Mouse (Mus musculus) midbrain, embryonic 14.5 days (tissue): Measurements from ENCODE around the gene Insc. TPM values are rescaled to one million over a fixed set of nuclear protein-coding genes. Genes with fewer than 3 reads are reported as not detected.

Experiments used
- ATAC-seq: fragments of 200-750 bp; cut with Nextera tagmentation; 2 replicates; pipeline ENCODE4 v1.8.0; 2017; ENCODE audit warnings: moderate number of reproducible peaks, moderate library complexity; ENCODE audit not compliant: low FRiP score, low TSS enrichment
- DNase-seq: peaks from one replicate; pipeline ENCODE4 v3.0.0-alpha.2; 2015
- H3K27ac ChIP-seq: fragments of 300-500 bp; sonication (generic); replicated peaks from 2 replicates; pipeline ENCODE4 v1.5.1; 2014; ENCODE audit warnings: mild to moderate bottlenecking, low read depth, low read length, moderate library complexity
- H3K27me3 ChIP-seq: fragments of 300-500 bp; sonication (generic); 2 replicates; pipeline ENCODE4 v1.6.1; 2014; ENCODE audit warnings: low read length, control low read depth, mixed read lengths; ENCODE audit not compliant: control insufficient read depth, insufficient read depth
- H3K36me3 ChIP-seq: fragments of 300-500 bp; sonication (generic); 2 replicates; pipeline ENCODE4 v1.6.1; 2014; ENCODE audit warnings: low read length, control low read depth; ENCODE audit not compliant: control insufficient read depth, insufficient read depth
- H3K4me1 ChIP-seq: fragments of 300-500 bp; sonication (generic); 2 replicates; pipeline ENCODE4 v1.6.1; 2014; ENCODE audit warnings: mild to moderate bottlenecking, antibody characterized with exemption, low read length, control low read depth; ENCODE audit not compliant: control insufficient read depth, insufficient read depth
- H3K4me2 ChIP-seq: fragments of 300-500 bp; sonication (generic); 2 replicates; pipeline ENCODE4 v1.6.1; 2014; ENCODE audit warnings: mild to moderate bottlenecking, low read length, moderate library complexity
- H3K4me3 ChIP-seq: fragments of 300-500 bp; sonication (generic); replicated peaks from 2 replicates; pipeline ENCODE4 v1.5.1; 2014; ENCODE audit warnings: low read depth, low read length
- H3K9ac ChIP-seq: fragments of 300-500 bp; sonication (generic); replicated peaks from 2 replicates; pipeline ENCODE4 v1.6.1; 2014; ENCODE audit warnings: mild to moderate bottlenecking, low read length, moderate library complexity
- H3K9me3 ChIP-seq: fragments of 300-500 bp; sonication (generic); 2 replicates; pipeline ENCODE4 v1.6.1; 2016; ENCODE audit warnings: low read length, control low read depth, mixed read lengths; ENCODE audit not compliant: control insufficient read depth
- WGBS: fragments of 180-500 bp; shearing (Covaris S2); extraction: QIAGEN DNeasy Blood & Tissue Kit; methylation state at CpG from one replicate; pipeline ENCODE4 v1.1.7; 2014; 5-methylcytosine and 5-hydroxymethylcytosine counted together
- polyA plus RNA-seq: library from polyadenylated mRNA; unstranded; fragments of >200 nt; fragmentation: Nextera tagmentation; extraction: Ambion mirVana; gene quantifications from 2 replicates; pipeline ENCODE4 v1.2.1, GENCODE M21; 2014

Insc gene
- polyA plus RNA-seq, 1 experiment from 2014 or later = 1.3 TPM

DNA sequence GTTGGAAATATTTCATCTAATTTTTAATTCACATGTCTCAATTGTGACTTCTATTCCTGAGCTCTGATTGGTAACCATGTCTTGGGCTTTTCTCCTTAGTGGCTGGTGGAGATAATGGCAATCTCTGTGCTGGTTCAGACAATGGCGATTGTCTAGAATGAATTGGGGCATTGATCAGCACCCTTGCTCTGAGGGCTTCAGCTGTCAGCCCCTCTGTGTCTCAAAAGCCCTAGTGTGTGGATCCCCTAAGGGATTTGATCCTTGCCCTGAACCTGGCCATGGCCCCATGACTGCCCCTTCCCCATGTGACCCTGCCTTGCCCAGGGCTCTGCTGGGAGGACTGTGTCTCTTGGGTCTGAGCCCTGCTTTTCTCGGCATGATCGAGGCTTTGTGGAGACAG is 4.1 kb downstream of the Insc start:
- H3K36me3 ChIP-seq = no peaks in the 10 kb centered on the region
- no peak overlapping the region for H3K4me3 ChIP-seq
- no peaks in the 10 kb centered on the region for H3K9me3 ChIP-seq
- 55% methylated on average over 3 of the region's 3 CpGs for WGBS
- no peak overlapping the region for H3K27ac ChIP-seq
- no peak overlapping the region for H3K9ac ChIP-seq
- DNase-seq (no peak), ATAC-seq (no peak)
- no peaks in the 10 kb centered on the region; the same call in 1 of the 2 replicates for H3K27me3 ChIP-seq
- H3K4me1 ChIP-seq = no peaks in the 10 kb centered on the region
- no peak overlapping the region for H3K4me2 ChIP-seq

DNA sequence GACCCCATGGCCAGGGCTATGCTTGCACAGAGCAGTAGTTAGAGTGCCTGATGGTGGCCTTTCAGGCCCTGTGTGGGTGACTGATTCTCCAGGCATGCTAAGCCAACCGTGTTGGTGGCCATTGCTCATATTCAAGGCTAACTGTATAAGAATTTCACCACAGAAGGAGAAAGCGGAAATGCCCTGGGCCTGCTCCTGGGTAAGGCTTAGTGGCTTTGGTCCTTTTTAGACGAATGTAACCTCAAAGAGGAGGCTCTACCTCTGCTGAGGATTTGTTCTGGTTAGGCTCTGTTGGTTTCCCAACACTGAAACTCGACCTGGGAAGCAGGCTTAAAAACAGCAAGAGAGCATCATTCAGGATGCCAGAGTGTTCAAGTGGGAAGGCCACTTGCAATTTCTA is 4.7 kb downstream of the Insc start:
- Histone ChIP-seq H3K4me3 (no peak overlapping the region), H3K9ac (no peak overlapping the region), H3K4me1 (no peaks in the 10 kb centered on the region), H3K9me3 (no peaks in the 10 kb centered on the region), H3K27ac (no peak overlapping the region), H3K4me2 (no peak overlapping the region), H3K27me3 (no peaks in the 10 kb centered on the region; the same call in 1 of the 2 replicates), H3K36me3 (no peaks in the 10 kb centered on the region)
- DNase-seq = no peak
- 51% methylated on average over 4 of the region's 4 CpGs for WGBS
- ATAC-seq = no peak

DNA sequence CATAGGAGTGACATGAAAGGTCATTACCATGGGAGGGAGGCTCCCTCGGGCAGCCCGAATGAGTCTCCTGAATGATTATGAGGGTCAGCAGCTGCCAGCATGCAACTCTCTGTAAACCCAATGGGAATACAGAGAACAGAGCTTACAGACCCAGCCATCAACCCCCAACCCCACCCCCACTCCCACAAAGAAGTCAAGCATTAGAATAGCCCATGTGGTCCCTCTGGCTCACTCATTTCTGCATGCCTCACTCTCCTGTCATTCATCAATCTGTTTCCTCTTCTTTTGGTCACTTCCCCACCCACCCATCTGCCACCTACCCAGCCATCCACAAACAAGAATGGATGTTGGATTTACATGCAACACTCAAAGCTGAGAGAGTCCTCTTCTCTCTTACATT is 10.0 kb downstream of the Insc start:
- H3K9me3 ChIP-seq = no peaks in the 10 kb centered on the region
- no peak overlapping the region for H3K9ac ChIP-seq
- no peaks in the 10 kb centered on the region for H3K27me3 ChIP-seq
- no peak overlapping the region for H3K4me3 ChIP-seq
- no peaks in the 10 kb centered on the region for H3K4me1 ChIP-seq
- DNase-seq (no peak), ATAC-seq (no peak)
- 61% methylated on average over 2 of the region's 2 CpGs for WGBS
- no peaks in the 10 kb centered on the region for H3K36me3 ChIP-seq
- H3K4me2 ChIP-seq = no peak overlapping the region
- no peak overlapping the region for H3K27ac ChIP-seq

DNA sequence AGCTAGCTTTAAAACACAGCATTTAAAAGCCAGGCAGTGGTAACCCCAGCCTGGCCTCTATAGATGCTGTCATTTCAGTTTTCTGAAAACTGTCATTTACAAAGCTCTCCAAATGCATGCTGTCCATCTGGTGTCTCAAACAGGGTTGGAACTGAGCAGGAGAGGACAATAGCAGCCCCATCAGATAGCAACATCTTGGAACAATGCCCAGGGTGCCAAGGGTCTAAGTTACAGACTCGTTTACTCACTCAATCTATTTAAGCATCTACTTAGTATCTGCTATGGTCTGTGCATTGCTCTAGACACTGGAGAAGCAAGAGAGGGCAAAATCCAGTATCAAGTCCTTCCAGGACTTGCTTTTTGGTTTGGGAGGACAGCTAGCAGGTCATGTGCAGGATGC is 10.7 kb downstream of the Insc start:
- Histone ChIP-seq H3K27me3 (no peaks in the 10 kb centered on the region), H3K27ac (no peak overlapping the region), H3K4me3 (no peak overlapping the region), H3K4me1 (no peaks in the 10 kb centered on the region), H3K9ac (no peak overlapping the region), H3K4me2 (no peak overlapping the region), H3K36me3 (no peaks in the 10 kb centered on the region), H3K9me3 (no peaks in the 10 kb centered on the region)
- ATAC-seq (no peak), DNase-seq (no peak)
- 52% methylated on average over 1 of the region's 1 CpGs for WGBS

DNA sequence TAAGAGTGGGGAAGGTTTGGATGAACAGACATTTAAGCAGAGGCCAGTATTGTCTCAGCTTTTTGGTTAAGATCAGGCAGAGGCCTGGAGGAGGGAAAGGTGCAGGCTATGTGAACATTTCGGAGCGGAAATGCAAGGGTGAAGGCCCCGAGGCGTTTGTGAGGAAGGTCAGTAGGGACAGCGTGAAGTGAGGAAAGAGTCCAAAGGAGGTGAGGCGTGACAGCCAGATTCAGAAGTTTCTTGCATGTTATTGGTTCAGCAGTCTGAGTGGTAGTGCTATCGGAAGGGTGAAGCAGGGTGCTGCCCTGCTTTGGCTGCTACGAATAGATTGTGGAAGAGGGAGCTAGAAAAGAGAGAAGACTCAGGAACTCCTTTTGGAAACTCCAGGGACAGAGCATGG is 11.1 kb downstream of the Insc start:
- H3K9ac ChIP-seq = no peak overlapping the region
- H3K4me1 ChIP-seq = no peaks in the 10 kb centered on the region
- WGBS = 91% methylated on average over 8 of the region's 8 CpGs
- H3K27me3 ChIP-seq = no peaks in the 10 kb centered on the region
- DNase-seq (no peak), ATAC-seq (no peak)
- no peaks in the 10 kb centered on the region for H3K36me3 ChIP-seq
- H3K4me2 ChIP-seq = no peak overlapping the region
- no peak overlapping the region for H3K4me3 ChIP-seq
- no peak overlapping the region for H3K27ac ChIP-seq
- no peaks in the 10 kb centered on the region for H3K9me3 ChIP-seq

DNA sequence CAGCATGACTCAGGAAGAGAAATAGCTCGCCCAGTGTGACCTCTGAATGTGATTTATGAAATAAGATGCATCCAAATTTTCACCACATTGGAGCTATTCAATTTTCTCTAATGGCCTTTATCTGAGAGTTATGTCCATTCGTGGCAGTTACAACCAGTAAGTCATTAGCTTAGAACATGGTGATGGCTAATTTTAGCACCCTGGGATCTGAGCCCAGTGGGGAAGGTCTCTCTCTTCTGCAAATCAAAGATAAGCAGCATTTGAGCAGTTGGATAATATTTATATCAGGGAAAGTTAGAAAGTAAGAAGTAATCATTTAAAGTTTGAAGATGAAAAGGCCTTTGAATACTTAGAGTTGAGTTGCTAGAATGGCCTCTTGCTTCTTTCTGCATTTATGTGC is 19.2 kb downstream of the Insc start:
- H3K4me1 ChIP-seq = no peaks in the 10 kb centered on the region
- H3K27ac ChIP-seq = no peak overlapping the region
- H3K9ac ChIP-seq = no peak overlapping the region
- no peaks in the 10 kb centered on the region for H3K9me3 ChIP-seq
- no peak for DNase-seq
- no peak overlapping the region for H3K4me3 ChIP-seq
- 76% methylated on average over 2 of the region's 2 CpGs for WGBS
- H3K4me2 ChIP-seq = no peak overlapping the region
- no peaks in the 10 kb centered on the region for H3K27me3 ChIP-seq
- H3K36me3 ChIP-seq = no peaks in the 10 kb centered on the region
- no peak for ATAC-seq

DNA sequence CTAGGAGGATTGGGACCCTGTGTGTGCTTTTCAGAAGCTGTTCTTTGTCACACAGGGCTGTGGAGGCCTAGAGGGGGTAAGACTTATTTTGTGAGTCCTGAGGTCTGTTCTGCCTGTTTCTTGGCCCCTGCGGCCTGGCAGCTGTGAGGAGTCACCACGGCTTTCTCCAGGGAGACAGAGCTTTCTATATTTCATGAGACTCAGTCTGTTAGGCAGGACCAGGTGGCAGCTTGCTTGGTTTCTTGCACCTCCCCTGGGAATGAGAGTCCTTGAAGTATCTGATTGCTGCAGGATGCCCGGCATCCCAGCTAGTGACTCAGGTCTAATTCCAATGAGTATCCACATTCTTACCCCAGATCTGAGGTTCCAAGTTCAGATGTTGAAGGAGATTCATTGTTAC is 21.8 kb downstream of the Insc start:
- H3K9ac ChIP-seq = no peak overlapping the region
- ATAC-seq = no peak
- no peak overlapping the region for H3K4me2 ChIP-seq
- no peaks in the 10 kb centered on the region for H3K27me3 ChIP-seq
- WGBS = 78% methylated on average over 3 of the region's 3 CpGs
- no peak for DNase-seq
- no peaks in the 10 kb centered on the region for H3K9me3 ChIP-seq
- H3K36me3 ChIP-seq = no peaks in the 10 kb centered on the region
- H3K4me3 ChIP-seq = no peak overlapping the region
- no peak overlapping the region for H3K27ac ChIP-seq
- H3K4me1 ChIP-seq = no peaks in the 10 kb centered on the region

DNA sequence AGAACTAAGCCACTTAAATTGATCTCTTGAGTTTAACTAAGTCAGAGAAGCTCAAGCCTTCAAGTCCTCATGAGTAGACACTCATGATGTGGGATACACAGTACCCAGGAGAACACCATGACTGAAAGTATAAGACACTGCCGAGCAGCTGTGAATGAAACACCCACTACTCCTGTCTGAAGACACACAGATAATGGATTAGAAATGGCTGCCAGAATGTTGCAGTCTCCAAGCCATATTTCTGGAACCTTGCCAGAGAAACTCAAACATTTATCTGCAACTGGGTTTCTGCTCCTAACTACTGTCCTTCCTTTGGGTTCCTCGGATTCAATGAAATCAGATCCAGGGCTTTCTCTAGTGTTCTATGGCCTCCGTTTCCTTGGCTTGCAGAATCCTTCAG is 23.0 kb downstream of the Insc start:
- ATAC-seq (no peak), DNase-seq (no peak)
- Histone ChIP-seq H3K4me2 (no peak overlapping the region), H3K27ac (no peak overlapping the region), H3K4me1 (no peaks in the 10 kb centered on the region), H3K27me3 (no peaks in the 10 kb centered on the region), H3K9me3 (no peaks in the 10 kb centered on the region), H3K4me3 (no peak overlapping the region), H3K9ac (no peak overlapping the region), H3K36me3 (no peaks in the 10 kb centered on the region)
- whole genome bisulfite sequencing = 86% methylated on average over 3 of the region's 3 CpGs

DNA sequence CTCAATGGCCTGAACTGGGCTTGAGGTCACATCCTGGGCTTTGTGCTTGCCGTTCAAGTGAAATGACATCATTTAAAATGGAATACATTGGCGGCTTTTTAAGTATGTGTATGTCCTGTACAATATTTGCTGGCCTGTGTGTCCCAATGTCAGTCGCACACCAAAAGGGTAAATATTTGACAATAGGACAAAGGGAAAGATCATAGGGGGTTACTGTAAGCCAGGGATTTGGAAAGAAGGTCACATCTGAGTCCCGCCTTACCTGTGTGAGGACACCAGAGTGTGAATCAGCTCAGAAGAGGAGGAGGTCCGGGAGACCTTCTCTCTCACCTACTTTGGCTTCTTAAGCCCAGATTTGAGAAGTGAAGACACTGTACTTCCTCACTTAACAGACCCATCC is 25.0 kb downstream of the Insc start:
- Histone ChIP-seq H3K9me3 (no peaks in the 10 kb centered on the region), H3K4me2 (no peak overlapping the region), H3K36me3 (no peaks in the 10 kb centered on the region), H3K4me1 (no peaks in the 10 kb centered on the region), H3K9ac (no peak overlapping the region), H3K27me3 (no peaks in the 10 kb centered on the region), H3K4me3 (no peak overlapping the region), H3K27ac (no peak overlapping the region)
- no peak for ATAC-seq
- WGBS = 91% methylated on average over 5 of the region's 5 CpGs
- DNase-seq = no peak
